Mouse (Mus musculus): Measurements from ENCODE around the gene Sdk2.

The Sdk2 gene

GRCm38 (mm10) chr11:113733631-113734364, 333.0 kb downstream of the Sdk2 start:
- peak; percentile 65 for DNase-seq

GRCm38 (mm10) chr11:113731945-113732612, 334.8 kb downstream of the Sdk2 start:
- DNase-seq: no peak

DNA sequence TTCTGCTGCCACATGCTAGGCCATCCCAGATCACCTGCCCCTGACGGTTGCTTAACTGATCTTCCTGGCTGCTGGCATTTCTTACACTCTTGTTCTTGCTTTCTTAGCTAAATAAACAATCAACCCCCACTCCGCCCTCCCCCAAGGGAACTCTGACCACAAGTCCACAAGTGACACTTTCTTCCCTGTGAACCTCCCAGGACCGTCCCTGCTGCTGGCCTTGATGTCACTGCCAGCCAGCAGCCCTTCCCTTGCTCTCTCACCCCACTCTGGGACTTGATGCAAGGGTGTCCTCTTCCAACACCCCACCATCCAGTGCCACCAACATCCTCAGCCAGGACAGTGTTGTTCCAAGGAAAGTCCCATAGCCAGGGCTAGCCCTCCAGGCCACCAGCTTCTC, 336.0 kb downstream of the Sdk2 start:
- no peak for DNase-seq

DNA sequence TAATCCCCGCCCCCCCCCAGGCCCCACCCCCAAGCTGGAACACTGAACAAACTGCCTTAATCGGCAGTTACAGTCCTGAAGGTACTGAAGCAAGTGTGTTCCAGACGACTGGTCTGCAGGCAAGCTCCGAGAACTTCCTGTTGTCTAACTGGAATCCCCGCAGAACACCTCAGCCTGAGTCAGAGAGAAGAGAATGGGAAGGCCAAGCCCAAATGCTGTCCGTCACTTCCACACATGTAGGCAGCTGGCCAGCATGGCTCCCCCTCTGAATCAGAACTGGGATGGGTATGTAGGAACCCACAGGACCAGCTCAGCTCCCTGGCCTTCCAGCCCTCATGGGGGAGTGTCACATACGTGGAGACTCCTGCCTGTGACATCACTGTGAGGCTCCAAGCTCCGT, 336.9 kb downstream of the Sdk2 start:
- DNase-seq: peak; percentile 50

DNA sequence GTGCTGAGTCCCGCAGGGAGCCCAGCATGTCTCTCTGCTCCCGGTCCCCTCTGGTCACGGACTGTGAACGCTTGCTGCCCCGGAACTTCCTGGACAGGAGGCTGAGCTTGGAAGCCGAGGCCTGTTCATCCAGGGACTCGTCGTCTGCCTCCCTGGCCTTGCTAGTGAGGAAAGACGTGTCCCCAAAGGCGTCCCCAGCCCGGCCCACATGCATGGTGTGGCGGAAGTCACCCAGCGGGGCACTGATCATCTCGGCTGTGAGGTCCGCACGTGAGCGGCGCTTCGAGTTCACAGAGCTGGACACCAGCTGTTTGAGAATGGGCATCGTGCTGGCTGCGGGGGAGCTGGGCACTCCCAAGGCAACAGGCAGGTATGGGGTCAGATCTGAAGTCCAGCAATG, 337.6 kb downstream of the Sdk2 start:
- DNase-seq: peak; percentile 47

DNA sequence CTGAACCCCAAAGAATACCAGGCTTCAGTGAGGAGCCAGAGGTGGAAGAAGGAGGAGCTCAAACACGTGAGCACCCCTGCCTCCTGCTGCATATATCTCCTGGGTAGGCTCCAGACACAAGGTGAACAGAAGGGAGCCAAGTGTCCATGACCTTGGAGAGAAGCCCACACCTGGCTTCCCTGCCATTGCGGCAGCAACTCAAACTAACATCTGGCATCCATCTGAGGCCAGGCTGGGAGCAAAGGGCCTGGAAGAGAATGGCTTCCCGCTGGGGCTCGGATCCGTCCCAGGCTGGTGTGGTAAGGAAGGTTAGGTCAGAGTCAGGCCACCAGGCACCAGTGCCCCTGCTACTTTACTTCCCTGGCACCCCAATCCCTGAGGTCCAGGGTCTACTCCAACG, 338.9 kb downstream of the Sdk2 start:
- DNase-seq: no peak

GRCm38 (mm10) chr11:113726994-113727888, 339.6 kb downstream of the Sdk2 start:
- peak; percentile 75 for DNase-seq
